Mouse (Mus musculus) E14TG2a.4 (cell line): Measurements from ENCODE around the gene Kcnn1.

Source experiments
- H3K27me3 ChIP-seq: 2 replicates; pipeline ENCODE4 v1.6.1; 2014; ENCODE audit warnings: low read length, control low read depth; ENCODE audit not compliant: insufficient read depth
- H3K36me3 ChIP-seq: 2 replicates; pipeline ENCODE4 v1.6.1; 2014; ENCODE audit warnings: low read length, control low read depth; ENCODE audit not compliant: insufficient read depth
- H3K4me1 ChIP-seq: replicated peaks from 2 replicates; pipeline ENCODE4 v1.6.1; 2014; ENCODE audit warnings: low read depth, low read length, control low read depth
- H3K4me3 ChIP-seq: replicated peaks from 2 replicates; pipeline ENCODE4 v1.5.1; 2014; ENCODE audit warnings: mild to moderate bottlenecking, low read length
- H3K9me3 ChIP-seq: 2 replicates; pipeline ENCODE4 v1.6.1; 2014; ENCODE audit warnings: low read length, control low read depth
- CTCF ChIP-seq: conservative IDR thresholded peaks from 2 replicates; pipeline ENCODE4 v1.5.1; 2014; ENCODE audit warnings: low read length
- NANOG ChIP-seq: IDR thresholded peaks from 2 replicates; pipeline ENCODE4 v1.6.1; 2014; ENCODE audit warnings: borderline replicate concordance, low read length, mixed read lengths
- POU5F1 ChIP-seq: IDR thresholded peaks from 2 replicates; pipeline ENCODE4 v1.6.1; 2014; ENCODE audit warnings: low read length, borderline replicate concordance

The Kcnn1 gene

GRCm38 (mm10) chr8:70894771-70895545 is 31.9 kb upstream of the Kcnn1 start:
- Histone ChIP-seq H3K9me3 (no peaks in the 10 kb centered on the region), H3K27me3 (peaks cover 35% of the 10 kb centered on the region), H3K4me3 (peak overlapping the region; percentile 91), H3K36me3 (peaks cover 32% of the 10 kb centered on the region), H3K4me1 (peaks cover 59% of the 10 kb centered on the region)
- no peak for TF ChIP-seq CTCF
- TF ChIP-seq NANOG, result no peak
- TF ChIP-seq POU5F1, result no peak

GRCm38 (mm10) chr8:70894385-70894720 is 31.3 kb upstream of the Kcnn1 start:
- peaks cover 32% of the 10 kb centered on the region for H3K36me3 ChIP-seq
- no peak for TF ChIP-seq CTCF
- no peak for TF ChIP-seq NANOG
- no peak for TF ChIP-seq POU5F1
- H3K27me3 ChIP-seq, result peaks cover 36% of the 10 kb centered on the region
- H3K4me1 ChIP-seq, result peaks cover 60% of the 10 kb centered on the region
- H3K4me3 ChIP-seq, result peak overlapping the region; percentile 91
- H3K9me3 ChIP-seq, result no peaks in the 10 kb centered on the region

GRCm38 (mm10) chr8:70893656-70894384 is 30.8 kb upstream of the Kcnn1 start:
- H3K9me3 ChIP-seq, result no peaks in the 10 kb centered on the region
- TF ChIP-seq CTCF (peak; percentile 69), NANOG (no peak)
- peaks cover 32% of the 10 kb centered on the region for H3K36me3 ChIP-seq
- H3K4me3 ChIP-seq, result no peak overlapping the region
- H3K27me3 ChIP-seq, result peaks cover 39% of the 10 kb centered on the region
- H3K4me1 ChIP-seq, result peaks cover 63% of the 10 kb centered on the region

DNA sequence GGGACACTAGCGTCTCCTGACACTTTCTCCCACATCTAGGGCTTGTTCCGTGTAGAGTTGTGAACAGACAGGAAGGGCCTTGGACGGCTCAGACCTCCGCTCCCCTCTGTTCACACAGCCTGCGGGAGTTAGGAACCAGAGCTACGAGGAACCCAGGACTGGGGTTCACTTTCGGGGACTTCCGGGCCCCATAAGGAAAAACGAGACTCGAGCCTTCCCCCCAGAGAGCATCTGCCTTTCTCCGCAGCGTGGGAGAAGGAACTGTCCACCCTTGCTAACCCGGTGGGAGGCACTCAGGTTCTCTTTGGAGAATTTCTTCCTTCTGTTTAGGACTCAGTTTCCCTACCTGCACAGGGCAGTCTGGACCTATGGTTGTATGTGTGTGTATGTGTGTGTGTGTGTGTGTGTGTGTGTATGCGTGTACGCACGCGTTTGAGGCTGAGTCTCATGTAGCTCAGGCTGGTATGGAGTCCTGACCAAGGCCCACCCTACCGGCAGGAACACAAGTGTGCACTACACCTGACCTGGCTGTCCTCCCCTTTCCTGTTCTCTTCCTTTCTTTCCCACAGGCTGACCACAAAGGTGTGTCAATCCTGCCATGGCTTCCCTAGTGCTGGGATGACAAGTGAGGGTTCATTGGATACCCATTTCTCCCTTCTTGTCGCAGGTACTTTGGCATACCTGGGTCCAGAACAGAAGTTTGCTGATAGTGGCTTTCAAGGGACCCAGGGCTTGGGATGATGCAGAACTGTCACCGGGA is 30.0 kb upstream of the Kcnn1 start:
- Histone ChIP-seq H3K27me3 (peaks cover 46% of the 10 kb centered on the region), H3K36me3 (peaks cover 32% of the 10 kb centered on the region), H3K9me3 (no peaks in the 10 kb centered on the region), H3K4me1 (peaks cover 63% of the 10 kb centered on the region), H3K4me3 (peak overlapping the region; percentile 76)
- no peak for TF ChIP-seq CTCF
- TF ChIP-seq POU5F1, result no peak
- no peak for TF ChIP-seq NANOG

DNA sequence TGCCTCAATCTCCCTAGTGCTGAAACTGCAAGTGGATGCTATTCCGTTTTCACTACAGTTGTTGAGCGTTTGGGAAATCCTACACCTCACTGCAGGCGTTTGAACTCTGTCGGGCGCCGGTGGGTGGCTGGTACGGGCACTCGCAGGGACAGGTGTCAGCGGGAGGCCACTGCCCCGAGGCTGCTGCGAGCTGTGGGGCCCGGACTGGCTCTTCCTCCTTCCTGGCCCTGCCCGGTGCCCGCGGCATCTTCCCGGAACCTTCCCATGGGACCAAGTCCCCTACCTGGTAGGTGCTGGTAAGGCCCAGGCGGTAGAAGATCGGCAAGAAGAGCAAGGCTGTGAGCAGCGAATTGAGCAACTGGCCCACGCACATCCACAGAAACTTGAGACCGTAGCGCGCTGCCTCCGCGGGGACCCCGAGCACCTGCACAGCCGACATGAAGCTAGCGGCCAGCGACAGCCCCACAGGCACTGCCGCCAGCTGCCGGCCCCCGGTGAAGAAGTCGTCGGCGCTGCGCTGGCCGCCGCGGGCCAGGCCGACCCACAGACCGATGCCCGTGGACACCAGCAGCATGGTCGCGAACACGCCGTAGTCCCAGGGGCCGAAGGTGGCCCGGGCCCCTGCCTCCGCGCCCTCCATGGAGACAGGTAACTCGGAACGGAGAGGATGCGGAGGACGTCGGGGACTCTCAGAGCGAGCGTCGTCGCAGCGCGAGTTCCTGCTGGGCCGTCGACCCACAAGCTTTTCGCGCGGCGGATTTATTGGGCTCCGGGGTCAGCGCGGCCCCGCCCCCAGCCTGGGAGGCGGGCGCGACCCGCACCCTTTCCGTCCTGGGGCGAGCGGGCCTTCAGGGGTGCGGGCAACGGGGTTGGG is 29.2 kb upstream of the Kcnn1 start, which contains the start of gene Slc5a5:
TSS of gene Slc5a5 (minus strand) at position 736 of the 874 bp plus-strand sequence.
- Histone ChIP-seq H3K4me3 (peak within 1 kb of the TSS; percentile 76), H3K9me3 (no peaks in the 10 kb centered on the region), H3K27me3 (peaks cover 46% of the 10 kb centered on the region), H3K36me3 (peaks cover 32% of the 10 kb centered on the region), H3K4me1 (peaks cover 71% of the 10 kb centered on the region)
- TF ChIP-seq CTCF (no peak), NANOG (no peak), POU5F1 (no peak)

DNA sequence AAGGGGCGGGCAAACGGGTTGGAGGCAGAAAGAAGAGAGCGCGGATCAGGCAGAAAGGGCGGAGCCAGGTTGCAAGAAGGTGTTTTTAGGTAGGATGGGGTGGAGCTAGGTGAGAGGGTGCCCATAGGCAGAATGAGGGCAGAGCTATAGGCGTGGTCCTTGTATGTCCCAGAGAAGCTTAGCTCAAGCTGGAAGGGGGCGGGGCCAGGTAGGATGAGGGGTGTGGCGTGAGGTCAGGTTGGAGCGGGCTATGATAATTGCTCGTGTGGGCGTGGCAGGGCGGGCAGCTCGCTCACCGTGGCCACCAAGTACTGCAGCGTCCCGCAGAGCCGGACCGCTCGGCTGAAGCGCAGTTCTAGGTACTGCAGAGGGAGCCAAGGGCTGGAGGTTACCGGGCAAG is 28.3 kb upstream of the Kcnn1 start:
- TF ChIP-seq NANOG, result no peak
- H3K4me1 ChIP-seq, result peaks cover 80% of the 10 kb centered on the region
- H3K27me3 ChIP-seq, result peaks cover 49% of the 10 kb centered on the region
- H3K9me3 ChIP-seq, result no peaks in the 10 kb centered on the region
- peaks cover 27% of the 10 kb centered on the region for H3K36me3 ChIP-seq
- H3K4me3 ChIP-seq, result peak overlapping the region; percentile 76

GRCm38 (mm10) chr8:70890656-70891055 is 27.6 kb upstream of the Kcnn1 start:
- 0 out of 2 replicates have a peak overlapping the region, but pooled peaks have one; percentile 76 for H3K4me3 ChIP-seq

GRCm38 (mm10) chr8:70887669-70888068 is 24.6 kb upstream of the Kcnn1 start:
- no peaks in the 10 kb centered on the region for H3K36me3 ChIP-seq
- H3K4me1 ChIP-seq, result peaks cover 86% of the 10 kb centered on the region
- peak overlapping the region; percentile 62 for H3K4me3 ChIP-seq
- peaks cover 42% of the 10 kb centered on the region for H3K27me3 ChIP-seq
- TF ChIP-seq POU5F1, result no peak
- TF ChIP-seq CTCF, result no peak
- TF ChIP-seq NANOG, result no peak
- H3K9me3 ChIP-seq, result no peaks in the 10 kb centered on the region

More at GRCm38 (mm10) chr8:70890656-70891055, 27.6 kb upstream of the Kcnn1 start:
- peaks cover 85% of the 10 kb centered on the region for H3K4me1 ChIP-seq
- H3K9me3 ChIP-seq, result no peaks in the 10 kb centered on the region
- no peak for TF ChIP-seq POU5F1
- TF ChIP-seq NANOG, result no peak
- TF ChIP-seq CTCF, result no peak
- peaks cover 20% of the 10 kb centered on the region for H3K36me3 ChIP-seq
- H3K27me3 ChIP-seq, result peaks cover 50% of the 10 kb centered on the region
